Mouse (Mus musculus) embryonic facial prominence, embryonic 11.5 days (tissue): ENCODE results near the gene Ovca2. TPM values are rescaled to one million over a fixed set of nuclear protein-coding genes. Genes with fewer than 3 reads are reported as not detected.

Experiments used
- microRNA counts: library from miRNA; unstranded; fragments of <30 nt; microRNA quantifications from one replicate; lab custom pipeline; 2016
- microRNA-seq: library from miRNA; unstranded; fragments of <30 nt; microRNA quantifications from one replicate; pipeline ENCODE4, GENCODE M21; 2016; ENCODE audit warnings: borderline number of aligned reads
- polyA plus RNA-seq: library from polyadenylated mRNA; unstranded; fragments of >200 nt; fragmentation: Nextera tagmentation; extraction: Ambion mirVana; gene quantifications from 2 replicates; pipeline ENCODE4 v1.2.1, GENCODE M21; 2014

Ovca2 gene
- polyA plus RNA-seq, 1 experiment from 2014 or later, result 37.5 TPM

MicroRNAs encoded within 50 kb of the gene (microRNA counts, 519-probe panel; counts per million panel counts)
- microRNA mmu-miR-132 (lab: Ali Mortazavi, UCI) (2,640 counts per million, percentile 28 among the panel's probes with 10 or more counts), microRNA mmu-miR-212 (lab: Ali Mortazavi, UCI) (not detected)

Small RNA genes lying within 50 kb of the gene (microRNA-seq; reads per million reads assigned to microRNA genes)
- 104 reads per million, percentile 41 among the genes with 10 or more reads in this experiment for gene Mir132
- gene Mir212, result 10.3 reads per million, percentile 11 among the genes with 10 or more reads in this experiment

Other genes starting within 250 kb of the Ovca2 start
- 3.2 and 3.6 TPM in 2 replicates for gene Hic1, start 9.3 kb downstream of the Ovca2 start, polyA plus RNA-seq
- gene Dph1, start 12.4 kb upstream of the Ovca2 start, polyA plus RNA-seq, result 20.0 and 23.2 TPM in 2 replicates
- 2.0 and 2.6 TPM in 2 replicates for gene Rtn4rl1, start 14.9 kb upstream of the Ovca2 start, polyA plus RNA-seq
- gene Rpa1, start 169.5 kb upstream of the Ovca2 start, polyA plus RNA-seq, result 138 and 150 TPM in 2 replicates
- 13.2 and 13.6 TPM in 2 replicates for gene Smyd4, start 169.6 kb upstream of the Ovca2 start, polyA plus RNA-seq
- 193 and 206 TPM in 2 replicates for gene Serpinf1, start 243.9 kb upstream of the Ovca2 start, polyA plus RNA-seq